Mouse (Mus musculus): ENCODE data around the gene 4933430I17Rik.

4933430I17Rik gene

GRCm38 (mm10) chr4:62551966-62552365 lies 26.8 kb downstream of the 4933430I17Rik start:
- 84% methylated on average over 7 of the region's 7 CpGs for WGBS

GRCm38 (mm10) chr4:62557436-62557835 lies 32.3 kb downstream of the 4933430I17Rik start:
- 11% methylated on average over 3 of the region's 3 CpGs for WGBS

GRCm38 (mm10) chr4:62559797-62560329 lies 34.7 kb downstream of the 4933430I17Rik start, which contains the start of gene Rgs3:
Gene Rgs3, plus strand, starts transcription at chr4:62559847.
- WGBS, result 73% methylated on average over 6 of the region's 6 CpGs

DNA sequence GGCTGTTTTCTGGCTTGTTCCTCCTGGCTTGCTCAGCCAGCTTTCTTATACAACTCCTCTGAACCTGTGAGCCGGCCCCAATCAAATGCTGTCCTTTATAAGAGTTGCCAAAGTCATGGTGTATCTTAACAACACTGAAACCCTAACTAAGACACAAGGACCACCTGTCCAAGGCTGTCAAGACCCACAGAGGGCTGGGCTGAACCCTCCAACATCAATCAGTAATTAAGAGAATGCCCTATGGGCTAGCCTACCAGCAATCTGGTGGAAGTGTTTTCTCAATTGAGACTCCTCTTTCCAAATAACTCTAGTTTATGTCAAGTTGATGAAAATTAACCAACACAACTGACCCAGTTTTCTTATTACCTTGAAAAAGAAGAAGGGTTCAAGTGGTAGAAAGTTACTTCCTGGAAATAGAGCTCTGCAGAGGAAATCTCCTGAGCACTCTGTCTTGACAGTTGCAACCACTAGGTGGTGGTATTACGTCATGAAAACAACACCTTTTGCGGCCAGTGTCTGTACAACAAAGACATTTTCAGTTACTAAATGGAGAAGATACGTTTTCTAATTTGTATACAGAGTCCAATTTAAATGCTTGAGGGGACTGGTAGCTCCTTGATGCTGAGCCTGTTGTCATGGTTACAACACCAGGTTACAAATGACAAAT lies 35.9 kb downstream of the 4933430I17Rik start:
- 24% methylated on average over 4 of the region's 4 CpGs for WGBS

- 36% methylated on average over 3 of the region's 3 CpGs for WGBS
Observed at GRCm38 (mm10) chr4:62561630-62562001, 36.4 kb downstream of the 4933430I17Rik start.

GRCm38 (mm10) chr4:62562006-62562405 lies 36.8 kb downstream of the 4933430I17Rik start:
- 75% methylated on average over 4 of the region's 4 CpGs for WGBS

DNA sequence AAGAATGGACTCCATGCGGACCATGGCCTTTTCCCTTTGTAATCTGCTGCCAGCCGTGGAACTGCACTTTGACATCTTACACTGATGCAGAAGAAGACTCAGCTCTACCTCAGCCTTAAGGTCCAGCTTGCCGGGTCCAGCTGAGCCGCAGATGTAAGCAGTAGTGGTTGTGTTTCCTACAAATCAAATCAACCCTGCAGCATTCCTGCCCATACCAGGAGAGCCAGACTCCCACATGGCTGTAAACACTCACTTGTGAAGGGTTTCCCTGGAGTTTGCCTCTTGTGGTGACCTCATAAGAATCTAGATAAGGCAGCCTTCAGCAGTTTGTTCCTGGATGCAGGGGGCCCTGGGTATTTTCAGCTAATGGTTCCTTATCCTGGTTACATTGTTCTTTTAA lies 41.4 kb downstream of the 4933430I17Rik start:
- WGBS, result 91% methylated on average over 4 of the region's 4 CpGs

GRCm38 (mm10) chr4:62567696-62568095 lies 42.5 kb downstream of the 4933430I17Rik start:
- 90% methylated on average over 6 of the region's 6 CpGs for WGBS

- WGBS, result 87% methylated on average over 1 of the region's 1 CpGs
Observed at GRCm38 (mm10) chr4:62568359-62568758, 43.2 kb downstream of the 4933430I17Rik start.

- WGBS, result 96% methylated on average over 5 of the region's 5 CpGs
Observed at GRCm38 (mm10) chr4:62569603-62570002, 44.4 kb downstream of the 4933430I17Rik start.

GRCm38 (mm10) chr4:62570029-62570428 lies 44.9 kb downstream of the 4933430I17Rik start:
- 68% methylated on average over 5 of the region's 5 CpGs for WGBS

DNA sequence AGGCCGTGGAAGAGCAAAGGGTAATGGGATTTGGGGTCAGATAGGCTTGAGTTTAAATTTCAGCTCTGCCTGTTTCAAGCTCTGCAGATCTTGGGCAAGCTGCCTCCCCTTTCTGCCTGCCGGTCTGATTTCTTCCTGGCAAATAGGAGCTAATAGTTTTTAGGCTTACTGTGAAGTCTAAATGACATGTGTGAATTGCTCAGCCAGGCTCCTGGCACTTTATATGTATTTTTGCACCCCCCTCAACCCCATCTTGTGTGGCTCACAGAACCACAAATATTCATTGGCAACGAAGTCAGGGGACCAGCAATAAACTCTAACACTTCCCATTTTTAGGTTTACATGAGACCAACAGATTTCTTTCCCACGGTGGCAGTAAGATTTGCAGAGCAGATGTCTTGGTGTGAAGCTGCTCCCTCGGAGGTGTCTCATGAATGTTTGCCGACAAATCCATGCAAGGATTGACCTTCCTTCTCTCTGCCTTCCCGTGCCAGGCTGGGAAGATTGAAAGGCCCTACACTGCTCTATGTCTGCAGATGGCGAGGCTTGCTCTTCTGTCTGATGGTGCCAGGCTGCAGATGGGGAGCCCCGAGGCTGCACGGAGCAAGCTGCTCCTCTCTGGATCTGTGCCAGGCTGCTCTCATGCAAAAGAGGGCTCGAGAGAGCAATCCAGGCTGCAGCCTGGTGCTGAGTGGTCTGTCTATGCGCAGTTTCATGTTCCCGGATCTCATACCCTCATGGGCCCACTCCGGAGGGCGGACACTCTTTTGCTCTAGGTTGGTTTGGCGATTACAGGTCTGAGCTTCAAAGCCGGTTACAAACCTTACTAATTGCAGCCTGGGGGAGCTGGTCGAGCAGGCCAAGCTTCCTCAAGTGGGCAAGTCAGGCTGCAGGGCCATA lies 57.4 kb downstream of the 4933430I17Rik start:
- WGBS, result 18% methylated on average over 18 of the region's 18 CpGs

DNA sequence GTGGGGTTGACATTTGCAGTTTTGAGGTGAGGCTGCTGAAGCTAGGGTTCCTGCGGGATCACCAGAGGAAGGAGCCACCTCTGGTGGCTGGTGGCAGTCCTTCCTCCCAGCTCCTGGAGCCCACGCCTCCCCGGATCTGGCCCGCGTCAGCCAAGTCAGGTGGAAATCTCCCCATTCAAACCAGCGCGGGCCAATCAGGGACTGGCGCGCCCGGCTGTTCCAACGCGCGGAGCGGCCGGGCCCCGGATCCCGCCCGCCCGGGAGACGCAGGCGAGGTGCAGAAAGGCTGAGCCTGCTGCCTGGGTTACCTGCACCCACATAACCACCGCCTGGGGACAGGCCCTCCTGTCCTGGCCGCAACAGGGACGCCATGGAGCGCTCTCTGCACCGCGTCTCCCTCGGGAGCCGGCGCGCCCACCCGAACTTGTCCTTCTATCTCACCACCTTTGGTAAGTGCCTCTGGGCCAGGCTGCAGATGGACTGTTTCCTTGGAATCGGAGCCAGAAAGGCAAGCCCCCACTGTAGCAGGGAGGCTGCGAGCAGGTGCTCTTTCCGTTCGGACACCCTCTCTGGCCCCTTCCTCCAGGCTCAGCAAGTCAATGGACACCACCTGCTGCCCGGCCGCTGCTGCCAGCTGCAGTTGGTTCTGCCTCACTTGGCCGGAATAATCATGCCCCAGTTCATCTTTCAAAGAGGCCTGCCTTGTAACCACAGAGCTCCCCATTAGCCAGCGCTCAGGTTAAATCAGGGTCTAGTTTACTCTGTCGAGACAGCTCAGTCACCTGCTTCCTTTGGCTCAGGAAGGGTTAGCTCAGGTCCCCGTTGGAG lies 58.3 kb downstream of the 4933430I17Rik start:
- WGBS, result 9% methylated on average over 42 of the region's 42 CpGs

- WGBS, result 95% methylated on average over 8 of the region's 8 CpGs
Observed at GRCm38 (mm10) chr4:62587067-62587466, 61.9 kb downstream of the 4933430I17Rik start.

GRCm38 (mm10) chr4:62590878-62591277 lies 65.7 kb downstream of the 4933430I17Rik start:
- 92% methylated on average over 1 of the region's 1 CpGs for WGBS

DNA sequence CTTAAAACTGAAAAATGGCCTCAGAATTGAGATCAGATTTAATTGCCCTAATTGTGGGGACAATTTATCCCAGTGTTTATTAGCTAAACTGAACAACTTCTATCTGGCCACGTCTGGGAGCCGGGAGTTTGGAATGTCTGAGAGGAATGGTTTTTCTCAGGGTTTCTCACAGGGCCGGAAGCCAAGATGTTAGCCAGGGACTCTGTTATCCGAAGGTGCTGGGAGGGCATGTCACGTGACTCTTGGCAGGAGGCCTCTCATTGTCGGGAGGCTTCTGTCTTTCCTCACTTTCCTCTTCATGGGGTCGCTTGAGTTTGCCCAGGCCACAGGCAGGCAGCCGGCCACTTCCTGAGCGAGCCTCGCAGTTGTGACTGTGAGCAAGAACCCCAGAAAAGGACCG lies 66.2 kb downstream of the 4933430I17Rik start:
- 46% methylated on average over 11 of the region's 11 CpGs for whole genome bisulfite sequencing

DNA sequence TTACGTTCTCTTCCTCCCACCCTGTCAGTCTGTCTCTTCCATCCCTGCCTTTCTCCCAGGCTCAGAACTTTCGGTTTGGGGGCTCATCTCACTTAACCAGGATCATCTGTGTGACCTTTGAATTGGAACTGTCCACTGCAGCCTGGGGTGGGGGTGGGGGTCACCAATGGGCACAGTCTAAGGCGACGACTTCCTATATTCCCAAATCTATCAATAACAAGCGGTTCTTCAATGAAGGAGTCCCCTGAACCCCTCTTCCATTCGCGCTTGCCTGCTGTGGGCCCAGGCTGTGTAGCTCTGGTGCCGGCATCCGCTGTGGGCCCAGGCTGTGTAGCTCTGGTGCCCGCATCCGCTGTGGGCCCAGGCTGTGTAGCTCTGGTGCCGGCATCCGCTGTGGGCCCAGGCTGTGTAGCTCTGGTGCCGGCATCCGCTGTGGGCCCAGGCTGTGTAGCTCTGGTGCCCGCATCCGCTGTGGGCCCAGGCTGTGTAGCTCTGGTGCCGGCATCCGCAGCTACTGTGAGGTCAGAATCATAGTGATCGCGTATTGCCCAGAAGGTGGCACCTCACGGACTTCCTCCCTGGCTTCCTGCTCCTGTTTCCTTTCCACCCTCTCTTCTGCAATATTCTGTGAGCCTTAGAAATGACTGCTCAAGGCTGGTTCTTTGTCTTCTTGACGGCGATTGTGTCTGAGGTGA lies 68.5 kb downstream of the 4933430I17Rik start:
- 93% methylated on average over 24 of the region's 24 CpGs for WGBS

DNA sequence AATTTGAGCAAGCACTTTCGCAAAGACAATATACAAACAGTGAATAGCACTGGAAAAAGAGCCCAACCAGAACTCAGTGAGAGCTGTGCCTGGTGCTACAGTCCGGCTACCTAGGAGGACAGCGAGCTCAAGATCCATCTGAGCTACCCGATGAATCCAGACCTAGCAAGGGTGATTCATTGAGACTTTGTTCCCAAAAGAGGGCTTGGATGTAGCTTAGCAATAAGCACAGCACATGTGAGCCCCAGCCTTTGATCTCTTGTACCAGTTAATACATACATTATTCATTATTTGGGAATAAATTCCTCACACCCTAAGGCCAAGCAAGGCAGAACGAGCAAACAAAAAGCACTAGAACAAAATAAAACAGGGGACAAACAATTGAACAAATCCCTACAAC lies 69.3 kb downstream of the 4933430I17Rik start:
- WGBS, result 81% methylated on average over 5 of the region's 5 CpGs

DNA sequence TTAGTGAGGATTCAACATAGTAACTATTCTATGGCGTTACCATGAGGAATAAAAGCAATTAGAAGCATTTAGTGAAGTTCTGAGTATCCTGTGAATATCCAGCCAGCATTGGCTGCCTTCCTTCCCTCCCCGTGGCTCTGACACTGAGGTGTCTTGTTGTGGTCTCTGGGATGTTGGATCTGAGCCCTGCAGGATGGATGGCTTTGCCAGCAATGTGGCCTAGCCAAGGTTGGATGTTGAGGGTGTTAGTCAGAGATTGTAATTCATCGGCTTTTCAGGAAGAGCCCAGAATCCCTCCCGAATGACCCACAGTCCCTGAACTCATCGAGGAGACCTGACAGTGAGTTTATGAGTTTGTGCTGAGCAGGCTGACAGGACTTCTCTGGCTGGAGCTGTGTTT lies 70.9 kb downstream of the 4933430I17Rik start:
- WGBS, result 54% methylated on average over 5 of the region's 5 CpGs
